Mouse (Mus musculus): ENCODE measurements around the gene Nsd1.
"Not testable (repeated sequence)": the region's sequence is repeated elsewhere in the genome, so short reads cannot be mapped to it uniquely, and the experiment has no call there.

The Nsd1 gene

DNA sequence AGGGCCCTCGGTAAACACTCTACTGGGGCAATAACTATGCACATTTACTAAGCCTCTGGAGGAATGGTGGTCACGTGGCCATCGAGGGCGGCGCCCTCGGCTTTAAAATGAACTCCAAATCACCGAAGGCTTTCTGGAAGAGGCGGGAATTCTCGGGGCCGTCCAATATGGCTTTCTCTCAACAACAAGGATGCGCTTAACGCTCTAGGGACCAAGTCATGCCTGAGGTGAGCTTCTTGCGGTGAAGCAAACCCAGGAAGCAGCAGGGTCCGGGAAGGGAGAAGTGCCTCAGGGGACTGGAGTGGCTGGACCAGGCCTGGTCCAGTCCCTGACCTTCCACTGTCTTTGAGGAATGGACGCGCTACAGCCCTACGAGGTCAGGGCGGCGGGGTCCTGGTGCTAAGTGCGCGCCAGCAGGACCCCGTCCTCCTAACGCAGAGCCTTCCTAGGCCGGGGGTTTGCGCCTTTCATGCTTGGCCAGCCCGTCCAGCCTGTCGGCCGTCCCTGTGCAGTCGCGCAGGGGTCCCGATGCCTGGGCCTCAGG is at the start of gene Nsd1:
TSS of gene Nsd1 (plus strand) at position 134 of the 544 bp plus-strand sequence.
- DNase-seq (ENCODE audit: low spot score), result no peak

DNA sequence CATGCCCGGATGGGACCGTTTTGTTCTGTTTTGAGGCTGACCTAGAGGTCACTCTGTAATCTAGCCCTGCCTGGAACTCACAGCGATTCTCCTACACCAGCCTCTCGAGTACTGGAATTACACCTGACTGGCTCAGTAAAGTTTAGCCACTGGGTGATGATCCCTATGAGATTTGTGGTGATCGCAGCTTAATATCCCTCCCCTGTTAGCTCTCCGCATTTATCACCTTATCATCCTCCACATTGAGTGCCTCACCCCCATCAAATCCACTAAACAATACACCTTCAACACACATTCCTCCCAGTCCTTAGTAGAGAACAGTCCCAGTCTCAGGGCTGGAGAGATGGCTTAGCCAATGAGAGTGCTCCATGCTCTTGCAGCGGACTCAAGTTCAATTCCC is 47.2 kb upstream of the Nsd1 start:
- no peak for DNase-seq (ENCODE audit: low spot score)

GRCm38 (mm10) chr13:55163553-55163952 is 46.0 kb upstream of the Nsd1 start:
- DNase-seq (ENCODE audit: low spot score), result no peak

DNA sequence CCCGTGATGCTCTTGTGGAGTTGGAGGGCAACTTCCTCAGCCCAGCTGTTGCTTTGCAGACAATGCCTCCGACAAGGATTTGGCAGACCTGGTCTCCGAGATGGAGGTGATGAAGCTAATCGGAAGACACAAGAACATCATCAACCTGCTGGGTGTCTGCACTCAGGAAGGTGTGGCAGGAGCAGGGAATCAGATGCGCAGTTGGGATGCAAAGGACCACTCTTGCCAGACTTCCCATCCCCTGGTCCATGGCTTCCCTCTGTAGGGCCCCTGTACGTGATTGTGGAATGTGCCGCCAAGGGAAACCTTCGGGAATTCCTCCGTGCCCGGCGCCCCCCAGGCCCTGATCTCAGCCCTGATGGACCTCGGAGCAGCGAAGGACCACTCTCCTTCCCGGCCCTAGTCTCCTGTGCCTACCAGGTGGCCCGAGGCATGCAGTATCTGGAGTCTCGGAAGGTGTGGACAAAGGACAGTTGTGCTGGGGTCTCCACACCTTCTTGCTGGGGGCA is 43.7 kb upstream of the Nsd1 start:
- DNase-seq (ENCODE audit: low spot score), result no peak

DNA sequence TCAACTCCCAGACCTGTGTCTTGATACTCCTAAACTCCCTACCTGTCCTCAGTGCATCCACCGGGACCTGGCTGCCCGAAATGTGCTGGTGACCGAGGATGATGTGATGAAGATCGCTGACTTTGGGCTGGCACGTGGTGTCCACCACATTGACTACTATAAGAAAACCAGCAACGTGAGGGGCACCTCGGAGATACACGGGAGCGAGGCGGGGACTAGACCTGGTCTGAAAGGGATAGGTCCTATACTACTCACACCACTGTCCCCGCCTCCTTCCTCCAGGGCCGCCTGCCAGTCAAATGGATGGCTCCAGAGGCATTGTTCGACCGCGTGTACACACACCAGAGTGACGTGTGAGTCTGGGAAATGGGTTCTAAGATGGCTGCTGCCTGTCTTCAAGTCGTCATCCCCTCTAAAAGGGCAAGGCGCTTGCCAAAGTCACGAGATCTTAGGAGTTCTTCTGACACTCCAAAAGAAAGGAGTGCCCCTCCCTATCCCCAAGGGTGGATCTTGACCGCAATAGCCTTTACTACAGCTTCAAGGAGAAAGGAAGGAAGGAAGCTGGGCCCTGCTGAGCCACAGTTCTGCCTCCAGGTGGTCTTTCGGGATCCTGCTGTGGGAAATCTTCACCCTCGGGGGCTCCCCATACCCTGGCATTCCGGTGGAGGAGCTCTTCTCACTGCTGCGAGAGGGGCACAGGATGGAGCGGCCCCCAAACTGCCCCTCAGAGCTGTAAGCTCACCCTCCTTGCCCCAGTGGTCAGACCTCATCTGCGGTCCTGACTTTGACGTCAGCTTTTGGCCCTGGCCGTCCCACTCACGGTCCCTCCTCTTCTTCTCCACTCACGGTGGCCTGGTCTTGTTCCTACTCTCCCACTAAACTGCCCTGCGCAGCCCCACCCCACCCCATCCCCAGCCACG is 42.5 kb upstream of the Nsd1 start:
- no peak for DNase-seq (ENCODE audit: low spot score)

DNA sequence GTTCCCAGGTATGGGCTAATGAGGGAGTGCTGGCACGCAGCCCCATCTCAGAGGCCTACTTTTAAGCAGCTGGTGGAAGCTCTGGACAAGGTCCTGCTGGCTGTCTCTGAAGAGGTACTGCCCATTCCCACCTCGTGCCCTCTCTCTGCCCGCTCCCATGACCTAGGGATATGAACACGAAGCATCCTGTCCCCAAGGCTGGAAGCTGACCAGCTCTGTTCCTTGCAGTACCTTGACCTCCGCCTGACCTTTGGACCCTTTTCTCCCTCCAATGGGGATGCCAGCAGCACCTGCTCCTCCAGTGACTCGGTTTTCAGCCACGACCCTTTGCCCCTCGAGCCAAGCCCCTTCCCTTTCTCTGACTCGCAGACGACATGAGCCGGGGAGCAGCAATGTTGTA is 41.8 kb upstream of the Nsd1 start:
- no peak for DNase-seq (ENCODE audit: low spot score)

DNA sequence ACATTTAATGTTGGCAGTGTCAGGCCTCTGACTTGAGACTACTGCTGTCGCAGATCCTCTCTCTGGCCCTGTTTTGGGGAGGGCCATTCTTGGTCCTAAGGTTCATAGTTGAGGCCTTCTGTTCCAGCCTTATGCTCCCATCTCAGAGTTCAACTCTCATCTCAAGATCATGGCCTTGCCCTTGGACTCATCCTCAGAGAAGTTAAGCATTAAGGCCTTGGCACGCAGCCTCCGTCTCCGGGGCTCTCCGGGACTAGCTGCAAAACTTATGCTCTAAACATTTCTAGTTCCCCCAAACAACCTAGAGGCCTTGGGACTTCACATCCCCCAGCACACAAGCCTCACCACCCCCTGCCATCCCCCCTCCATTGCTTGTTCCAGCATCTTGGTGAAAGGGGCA is 41.3 kb upstream of the Nsd1 start:
- DNase-seq (ENCODE audit: low spot score), result no peak

DNA sequence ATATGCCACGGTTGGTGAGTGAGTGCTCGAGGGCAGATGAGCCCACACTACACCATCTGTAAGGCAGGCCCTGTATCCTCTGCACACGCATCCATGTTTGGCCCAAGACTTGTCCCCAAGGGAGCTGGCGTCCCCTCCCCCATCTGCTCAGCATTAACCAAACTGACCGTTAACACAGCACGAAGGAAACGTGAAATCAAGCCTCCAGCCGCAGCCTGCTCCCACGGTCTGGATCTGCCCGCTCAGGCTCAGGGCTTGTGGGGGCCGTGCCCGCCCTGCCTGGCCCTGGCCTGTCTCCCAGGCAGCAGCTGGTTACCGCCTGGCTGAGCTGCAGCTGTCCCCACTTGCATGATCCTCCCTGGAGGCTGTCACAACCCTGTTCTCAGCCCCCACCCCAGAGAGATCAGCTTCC is 40.6 kb upstream of the Nsd1 start:
- DNase-seq (ENCODE audit: low spot score), result no peak

GRCm38 (mm10) chr13:55171517-55172335 is 37.9 kb upstream of the Nsd1 start:
- peak; percentile 58 for DNase-seq (ENCODE audit: low spot score)

DNA sequence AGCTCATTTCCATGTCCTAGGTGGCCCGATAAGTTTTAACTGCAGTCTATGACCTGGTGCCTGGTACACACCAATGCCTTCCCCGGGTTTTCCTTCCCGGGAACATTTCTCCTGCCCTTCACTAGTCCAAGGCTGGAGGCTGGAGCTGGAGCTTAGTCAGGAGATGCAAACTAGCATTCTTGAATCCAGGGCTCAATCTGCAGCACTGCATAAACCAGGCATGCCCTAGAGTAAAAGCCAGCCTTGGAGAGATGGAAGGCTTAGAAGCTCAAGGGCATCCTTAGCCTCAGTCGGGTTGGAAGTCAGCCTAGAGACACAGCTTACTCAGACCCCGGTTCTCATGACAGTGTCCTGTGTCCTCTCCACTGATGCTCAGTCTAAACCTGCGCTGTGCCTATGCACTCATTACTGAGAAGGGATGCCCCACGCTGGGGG is 37.2 kb upstream of the Nsd1 start:
- no peak for DNase-seq (ENCODE audit: low spot score)

DNA sequence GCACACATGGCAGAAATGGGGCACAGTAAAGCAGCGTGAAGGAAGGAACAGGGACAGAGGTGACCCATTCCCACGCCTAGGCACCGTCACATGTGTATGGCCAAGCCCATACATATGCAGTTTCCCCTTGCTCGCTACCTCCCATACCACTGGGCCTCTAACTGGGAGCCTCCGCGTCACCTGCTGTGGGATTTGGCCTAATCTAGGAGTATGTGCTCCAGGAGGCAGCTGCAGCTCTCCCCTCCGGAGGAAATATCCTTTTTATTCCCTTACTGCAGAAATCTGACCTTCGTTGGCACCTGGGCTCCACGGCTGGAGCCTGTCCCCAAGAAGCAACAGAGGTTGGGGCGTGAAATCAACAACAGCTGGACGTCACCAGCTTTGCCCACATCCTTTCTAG is 35.2 kb upstream of the Nsd1 start:
- no peak for DNase-seq (ENCODE audit: low spot score)

- DNase-seq (ENCODE audit: low spot score), result no peak
Measured at GRCm38 (mm10) chr13:55176265-55176664, 33.3 kb upstream of the Nsd1 start.

- no peak for DNase-seq (ENCODE audit: low spot score)
Measured at GRCm38 (mm10) chr13:55177903-55178496, 31.6 kb upstream of the Nsd1 start.

GRCm38 (mm10) chr13:55178556-55178955 is 31.0 kb upstream of the Nsd1 start:
- peak; percentile 87 for DNase-seq (ENCODE audit: low spot score)

DNA sequence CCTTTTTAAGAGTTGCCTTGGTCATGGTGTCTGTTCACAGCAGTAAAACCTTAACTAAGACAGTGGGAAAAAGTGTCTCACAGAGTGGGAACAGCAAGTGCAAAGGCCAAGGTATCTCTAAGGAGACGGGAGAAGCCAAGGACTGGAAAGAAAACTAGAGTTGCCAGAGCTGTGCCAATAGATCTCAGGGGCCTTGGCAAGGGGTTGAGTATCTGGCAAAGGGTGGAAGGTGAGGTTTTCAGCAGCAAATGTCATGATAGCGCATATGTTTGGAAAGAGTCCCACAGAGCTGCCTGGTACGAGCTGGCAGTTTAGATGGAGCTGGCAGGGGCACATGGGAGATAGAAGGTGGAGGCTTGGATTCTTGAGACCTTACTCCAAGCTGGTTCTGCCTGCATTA is 30.0 kb upstream of the Nsd1 start:
- DNase-seq (ENCODE audit: low spot score), result no peak

GRCm38 (mm10) chr13:55181786-55182172 is 27.8 kb upstream of the Nsd1 start:
- no peak for DNase-seq (ENCODE audit: low spot score)

DNA sequence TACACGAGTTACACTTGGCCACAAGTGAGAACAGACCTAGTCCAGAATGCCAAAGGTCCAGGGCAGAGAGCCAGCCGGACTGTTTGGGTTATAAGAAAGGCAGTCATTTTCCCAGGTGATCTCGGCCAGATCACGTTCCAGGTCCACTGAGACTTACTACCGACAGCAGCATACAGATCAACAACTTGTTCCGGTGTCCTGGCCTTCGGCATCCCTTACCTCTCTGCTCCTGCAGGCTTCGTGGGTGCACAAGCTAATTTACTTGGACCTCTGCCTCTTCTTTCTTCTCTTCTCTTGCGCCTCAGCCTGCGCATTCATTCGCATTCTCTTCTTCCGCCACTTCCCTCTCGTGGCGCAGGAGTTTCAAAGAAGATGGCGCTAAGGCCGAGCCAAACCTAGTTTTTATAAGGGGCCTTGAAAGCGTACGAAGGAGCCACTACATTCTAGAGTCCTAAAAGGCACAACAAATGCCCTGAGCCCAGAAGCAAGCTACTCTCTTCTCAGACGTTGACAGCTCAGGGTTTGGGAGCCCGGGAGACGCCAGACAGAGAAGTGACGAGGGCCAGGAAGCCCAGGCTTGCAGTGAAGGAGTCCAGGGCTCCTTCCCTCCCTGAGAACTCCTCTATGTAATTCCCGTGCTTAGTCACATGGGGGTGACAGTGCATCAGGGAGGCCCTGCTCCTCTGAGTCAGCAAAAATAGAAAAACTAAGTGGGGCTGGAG is 27.2 kb upstream of the Nsd1 start:
- DNase-seq (ENCODE audit: low spot score), result peak; percentile 87

DNA sequence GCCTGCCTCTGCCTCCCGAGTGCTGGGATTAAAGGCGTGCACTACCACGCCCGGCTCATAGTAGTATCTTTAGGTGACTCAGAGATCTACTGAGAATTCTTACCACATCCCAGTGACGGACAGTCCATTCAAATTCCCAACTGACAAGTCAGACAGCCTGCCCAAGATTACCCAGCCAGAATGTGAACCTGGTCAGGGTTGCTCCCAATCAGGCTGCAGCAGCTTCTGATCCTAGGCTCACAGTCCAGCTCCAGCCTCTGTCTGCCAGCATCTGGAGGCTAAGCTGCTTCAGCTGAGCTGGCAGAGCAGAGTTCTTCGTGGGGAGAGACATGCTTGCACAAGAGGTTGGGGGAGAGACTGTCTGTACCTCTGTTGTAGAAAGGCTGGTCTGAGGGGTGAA is 26.2 kb upstream of the Nsd1 start:
- DNase-seq (ENCODE audit: low spot score), result no peak

GRCm38 (mm10) chr13:55187062-55187461 is 22.5 kb upstream of the Nsd1 start:
- DNase-seq (ENCODE audit: low spot score), result not testable (repeated sequence)

GRCm38 (mm10) chr13:55189531-55190107 is 20.0 kb upstream of the Nsd1 start:
- peak; percentile 55 for DNase-seq (ENCODE audit: low spot score)

All from embryo, embryonic 10 days (tissue).